Mouse (Mus musculus) liver, embryonic 14.5 days (tissue): Measurements from ENCODE around the gene Defb48. TPM values are rescaled to one million over a fixed set of nuclear protein-coding genes. Genes with fewer than 3 reads are reported as not detected.
A peak's percentile ranks its signal among the peaks of the same experiment; 100 is the strongest.

ENCODE experiments used
- ATAC-seq: fragments of 200-750 bp; cut with Nextera tagmentation; 2 replicates; pipeline ENCODE4 v1.8.0; 2017; ENCODE audit warnings: moderate number of reproducible peaks, mild to moderate bottlenecking, moderate library complexity; ENCODE audit not compliant: insufficient read depth
- DNase-seq, 3 experiments: peaks; one replicate each; pipeline ENCODE4 v3.0.0-alpha.2; 2012 to 2013; ENCODE audit warnings: low read depth in 3 of 3, low spot score in 3 of 3
- H3K27ac ChIP-seq: fragments of 300-500 bp; sonication (generic); 2 replicates; pipeline ENCODE4 v1.5.1; 2014; ENCODE audit warnings: moderate library complexity, mild to moderate bottlenecking, control low read depth, inconsistent platforms
- H3K27me3 ChIP-seq: fragments of 300-500 bp; sonication (generic); 2 replicates; pipeline ENCODE4 v1.6.1; 2014; ENCODE audit warnings: mild to moderate bottlenecking, low read length, moderate library complexity; ENCODE audit not compliant: control insufficient read depth, insufficient read depth
- H3K36me3 ChIP-seq: fragments of 300-500 bp; sonication (generic); replicated peaks from 2 replicates; pipeline ENCODE4 v1.6.1; 2014; ENCODE audit warnings: low read depth; ENCODE audit not compliant: control insufficient read depth, insufficient read depth
- H3K4me1 ChIP-seq, 2 experiments: fragments of 200-500 bp in 1 of 2; fragments of 300-500 bp in 1 of 2; sonication (generic) in 1 of 2; replicated peaks; 2 replicates each; pipeline ENCODE4 v1.6.1; 2012 to 2014; ENCODE audit warnings: antibody characterized with exemption in 1 of 2, inconsistent platforms in 1 of 2, low read length in 1 of 2; ENCODE audit not compliant: control insufficient read depth in 2 of 2, insufficient read depth in 2 of 2
- H3K4me2 ChIP-seq: fragments of 300-500 bp; sonication (generic); 2 replicates; pipeline ENCODE4 v1.6.1; 2014; ENCODE audit warnings: low read depth, mild to moderate bottlenecking, control low read depth, moderate library complexity
- H3K4me3 ChIP-seq, 2 experiments: fragments of 200-500 bp in 1 of 2; fragments of 300-500 bp in 1 of 2; sonication (generic) in 1 of 2; 2 replicates each; pipeline ENCODE4 v1.5.1; 2012 to 2014; ENCODE audit warnings: low read depth in 2 of 2, low read length in 2 of 2, mild to moderate bottlenecking in 2 of 2, control low read depth in 1 of 2, inconsistent platforms in 1 of 2, moderate library complexity in 1 of 2; ENCODE audit not compliant: insufficient read depth in 1 of 2
- H3K9ac ChIP-seq: fragments of 300-500 bp; sonication (generic); replicated peaks from 2 replicates; pipeline ENCODE4 v1.6.1; 2014; ENCODE audit warnings: mild to moderate bottlenecking, control low read depth, moderate library complexity
- H3K9me3 ChIP-seq: fragments of 300-500 bp; sonication (generic); 2 replicates; pipeline ENCODE4 v1.6.1; 2016; ENCODE audit warnings: low read length, mixed read lengths; ENCODE audit not compliant: control insufficient read depth
- CTCF ChIP-seq: IDR thresholded peaks from 2 replicates; pipeline ENCODE4 v1.5.1; 2016; ENCODE audit warnings: antibody characterized with exemption, low read depth, control low read depth
- EP300 ChIP-seq: IDR thresholded peaks from 2 replicates; pipeline ENCODE4 v1.6.1; 2016; ENCODE audit warnings: antibody characterized with exemption, low read depth
- WGBS: fragments of 180-500 bp; shearing (Covaris S2); extraction: QIAGEN DNeasy Blood & Tissue Kit; methylation state at CpG from one replicate; pipeline ENCODE4 v1.1.7; 2014; ENCODE audit not compliant: insufficient replicate concordance; 5-methylcytosine and 5-hydroxymethylcytosine counted together
- polyA plus RNA-seq, 2 experiments: library from polyadenylated mRNA; depleted of rRNA in 1 of 2; stranded (reverse) in 1 of 2; unstranded in 1 of 2; fragments of >200 nt; fragmentation: Nextera tagmentation in 1 of 2; extraction: Ambion mirVana in 1 of 2; gene quantifications; 2 replicates each; pipeline versions ENCODE4 v1.2.1 to v1.2.3; 2012 to 2014

Gene Defb48
- polyA plus RNA-seq, 2 experiments, result not detected

DNA sequence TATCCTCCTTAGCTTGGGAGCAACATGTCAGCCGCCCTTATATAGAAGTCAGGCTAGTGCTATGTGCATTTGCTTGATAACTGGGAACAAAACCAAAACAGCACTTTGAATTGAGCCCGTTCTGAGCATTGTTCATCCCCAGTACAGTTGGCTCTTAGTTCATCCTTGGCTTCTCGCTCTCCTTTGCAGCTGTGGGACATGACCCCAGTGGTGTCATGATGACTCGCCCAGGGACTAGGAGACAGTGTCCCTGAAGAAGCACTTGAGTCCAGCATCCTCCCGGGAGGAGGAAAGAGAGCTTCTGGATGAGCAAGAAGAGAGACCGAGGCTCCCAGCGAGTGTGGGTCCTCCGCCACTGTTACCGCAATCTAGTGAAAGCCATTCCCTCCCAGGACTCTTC lies 28.2 kb downstream of the Defb48 start:
- Histone ChIP-seq H3K9me3 (no peaks in the 10 kb centered on the region), H3K9ac (no peak overlapping the region), H3K36me3 (no peaks in the 10 kb centered on the region), H3K27ac (no peak overlapping the region), H3K4me1 (no peaks in the 10 kb centered on the region), H3K4me2 (no peak overlapping the region), H3K4me3 (no peak overlapping the region), H3K27me3 (no peaks in the 10 kb centered on the region)
- ATAC-seq (no peak), DNase-seq (no peak)
- 71% methylated on average over 9 of the region's 9 CpGs for WGBS
- TF ChIP-seq EP300 (no peak), CTCF (no peak)

DNA sequence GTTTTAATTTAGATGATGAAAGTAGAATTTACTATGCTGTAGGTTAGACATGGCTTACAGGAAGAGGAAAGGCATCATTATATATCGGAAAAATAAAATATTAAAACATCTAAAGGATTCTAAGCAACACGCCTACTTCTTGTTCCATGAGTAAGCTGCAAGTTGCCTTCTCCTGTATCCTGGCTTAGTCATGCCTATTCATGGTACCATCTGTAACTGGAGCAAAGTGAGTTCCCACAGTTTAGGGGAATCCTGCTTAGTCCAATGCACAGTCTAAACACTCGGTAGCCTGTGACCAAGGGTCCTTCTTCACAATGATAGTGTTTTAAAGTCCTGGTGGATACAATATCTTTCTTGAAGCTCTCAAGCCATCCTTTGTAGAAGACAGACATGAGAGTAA lies 37.5 kb downstream of the Defb48 start:
- H3K4me2 ChIP-seq, result no peak overlapping the region
- no peak overlapping the region for H3K27ac ChIP-seq
- no peaks in the 10 kb centered on the region for H3K36me3 ChIP-seq
- H3K4me3 ChIP-seq, result no peak overlapping the region
- DNase-seq (no peak), ATAC-seq (no peak)
- no peak overlapping the region for H3K9ac ChIP-seq
- no peak for TF ChIP-seq EP300
- TF ChIP-seq CTCF, result no peak
- H3K9me3 ChIP-seq, result no peaks in the 10 kb centered on the region
- no peaks in the 10 kb centered on the region for H3K27me3 ChIP-seq
- no peaks in the 10 kb centered on the region for H3K4me1 ChIP-seq
- 65% methylated on average over 3 of the region's 3 CpGs for WGBS

DNA sequence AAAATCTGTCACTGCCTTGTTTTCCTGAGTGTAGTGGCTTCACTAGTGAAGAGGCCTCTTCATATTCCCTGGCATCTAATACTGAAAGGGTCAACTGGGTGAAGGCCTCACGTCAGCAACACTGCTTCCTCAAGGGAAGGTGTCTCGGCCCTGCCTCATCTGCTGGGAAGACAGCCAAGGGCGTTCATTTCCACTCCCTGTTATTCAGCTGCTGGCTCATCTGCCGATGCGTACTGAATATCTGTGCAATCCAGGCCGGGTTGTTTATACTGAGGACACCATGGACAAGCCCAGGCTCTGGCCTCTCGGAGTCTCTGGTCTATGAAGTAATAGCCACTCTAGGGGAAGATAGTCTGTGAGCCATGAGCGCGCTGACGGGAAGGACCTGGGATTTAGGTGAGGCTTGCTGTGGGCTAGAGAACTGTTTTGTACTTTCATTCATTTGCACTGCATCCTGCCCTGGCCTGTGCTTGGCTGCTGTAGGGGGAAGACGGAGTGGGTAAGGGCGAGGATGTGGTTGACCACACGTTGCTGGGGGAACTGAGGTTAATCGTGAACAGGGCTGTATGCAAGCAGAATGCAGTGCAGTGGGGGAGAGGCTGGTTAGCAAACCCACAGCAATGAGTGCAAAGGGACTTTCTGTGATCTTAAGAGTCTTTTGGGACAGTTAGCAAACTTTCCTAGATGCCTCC lies 43.8 kb downstream of the Defb48 start:
- Histone ChIP-seq H3K27me3 (no peaks in the 10 kb centered on the region), H3K4me3 (no peak overlapping the region), H3K9ac (no peak overlapping the region), H3K4me1 (no peaks in the 10 kb centered on the region), H3K4me2 (no peak overlapping the region), H3K9me3 (no peaks in the 10 kb centered on the region), H3K27ac (no peak overlapping the region), H3K36me3 (no peaks in the 10 kb centered on the region)
- WGBS, result 19% methylated on average over 14 of the region's 14 CpGs
- no peak for TF ChIP-seq EP300
- TF ChIP-seq CTCF, result no peak
- DNase-seq (peak in 2 of 3 experiments; percentile 6 to 10), ATAC-seq (no peak)

DNA sequence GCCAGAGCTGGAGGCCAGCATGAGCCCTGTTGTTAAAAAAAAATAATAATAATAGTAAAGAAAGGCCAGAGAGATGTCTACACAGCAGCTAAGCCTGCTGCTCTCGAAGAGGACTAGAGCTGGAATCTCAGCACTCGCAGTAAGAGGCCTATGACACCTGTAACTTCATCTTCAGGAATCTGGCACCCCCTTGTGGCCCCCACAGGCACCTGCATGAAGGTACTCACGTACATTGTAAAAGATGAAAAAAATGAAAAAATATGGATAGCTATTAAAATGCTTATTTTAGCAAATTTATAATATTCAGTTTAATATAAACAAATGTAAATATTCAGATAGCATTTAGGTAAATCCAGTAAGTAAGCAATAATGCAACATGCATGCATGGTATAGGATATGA lies 44.9 kb downstream of the Defb48 start:
- DNase-seq, result no peak
- H3K27ac ChIP-seq, result no peak overlapping the region
- no peaks in the 10 kb centered on the region for H3K9me3 ChIP-seq
- 71% methylated on average over 3 of the region's 3 CpGs for WGBS
- no peaks in the 10 kb centered on the region for H3K4me1 ChIP-seq
- H3K36me3 ChIP-seq, result no peaks in the 10 kb centered on the region
- peak; percentile 58 for TF ChIP-seq CTCF
- TF ChIP-seq EP300, result no peak
- no peak overlapping the region for H3K4me3 ChIP-seq
- no peak overlapping the region for H3K9ac ChIP-seq
- H3K27me3 ChIP-seq, result no peaks in the 10 kb centered on the region
- no peak for ATAC-seq
- H3K4me2 ChIP-seq, result no peak overlapping the region

DNA sequence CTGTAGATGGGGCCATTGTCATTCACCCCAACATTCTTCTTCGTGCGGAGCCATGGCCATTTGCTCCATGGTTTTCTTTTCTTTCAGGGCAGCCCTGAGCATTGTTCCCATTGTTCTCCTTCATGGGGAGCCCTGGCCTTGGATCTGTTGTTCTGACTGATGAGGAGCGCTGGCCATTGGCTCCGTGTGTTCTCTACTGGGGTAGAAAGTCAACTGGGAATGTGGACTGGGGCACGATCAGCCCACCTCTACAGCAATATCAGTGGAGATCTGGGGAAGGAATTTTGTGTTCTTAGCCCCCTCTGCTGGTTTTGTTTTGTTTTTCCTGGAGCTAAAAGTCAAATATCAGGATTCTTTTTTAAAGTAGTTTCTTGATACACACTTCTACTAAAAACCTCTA lies 46.6 kb downstream of the Defb48 start:
- Histone ChIP-seq H3K27me3 (no peaks in the 10 kb centered on the region), H3K9ac (no peak overlapping the region), H3K4me1 (no peaks in the 10 kb centered on the region), H3K36me3 (no peaks in the 10 kb centered on the region), H3K27ac (no peak overlapping the region), H3K4me2 (no peak overlapping the region), H3K4me3 (no peak overlapping the region), H3K9me3 (no peaks in the 10 kb centered on the region)
- no peak for ATAC-seq
- WGBS, result 67% methylated on average over 5 of the region's 5 CpGs
- TF ChIP-seq EP300 (no peak), CTCF (no peak)
- DNase-seq, result no peak
